Mouse (Mus musculus) forebrain, embryonic 15.5 days (tissue): ENCODE measurements around the gene H60b. TPM values are rescaled to one million over a fixed set of nuclear protein-coding genes. Genes with fewer than 3 reads are reported as not detected.
"Not testable (repeated sequence)": the region's sequence is repeated elsewhere in the genome, so short reads cannot be mapped to it uniquely, and the experiment has no call there.

Source experiments
- ATAC-seq: fragments of 200-750 bp; cut with Nextera tagmentation; replicated peaks from 2 replicates; pipeline ENCODE4 v1.8.0; 2017; ENCODE audit warnings: mild to moderate bottlenecking, moderate TSS enrichment, moderate library complexity
- H3K27ac ChIP-seq: fragments of 300-500 bp; sonication (generic); replicated peaks from 2 replicates; pipeline ENCODE4 v1.5.1; 2015; ENCODE audit warnings: mild to moderate bottlenecking, inconsistent platforms
- H3K27me3 ChIP-seq: fragments of 300-500 bp; sonication (generic); 2 replicates; pipeline ENCODE4 v1.6.1; 2015; ENCODE audit warnings: inconsistent platforms
- H3K36me3 ChIP-seq: fragments of 300-500 bp; sonication (generic); 2 replicates; pipeline ENCODE4 v1.6.1; 2015; ENCODE audit warnings: mild to moderate bottlenecking, inconsistent platforms
- H3K4me1 ChIP-seq: fragments of 300-500 bp; sonication (generic); 2 replicates; pipeline ENCODE4 v1.6.1; 2015; ENCODE audit warnings: inconsistent platforms
- H3K4me2 ChIP-seq: fragments of 300-500 bp; sonication (generic); replicated peaks from 2 replicates; pipeline ENCODE4 v1.6.1; 2015; ENCODE audit warnings: mild to moderate bottlenecking, inconsistent platforms
- H3K4me3 ChIP-seq: fragments of 300-500 bp; sonication (generic); 2 replicates; pipeline ENCODE4 v1.5.1; 2015; ENCODE audit warnings: mild to moderate bottlenecking, inconsistent platforms
- H3K9ac ChIP-seq: fragments of 300-500 bp; sonication (generic); replicated peaks from 2 replicates; pipeline ENCODE4 v1.6.1; 2015; ENCODE audit warnings: mild to moderate bottlenecking, inconsistent platforms
- H3K9me3 ChIP-seq: fragments of 300-500 bp; sonication (generic); 2 replicates; pipeline ENCODE4 v1.6.1; 2016; ENCODE audit warnings: inconsistent platforms
- WGBS: fragments of 180-500 bp; shearing (Covaris S2); methylation state at CpG from one replicate; pipeline ENCODE4 v1.1.7; 2015; ENCODE audit warnings: mixed read lengths; 5-methylcytosine and 5-hydroxymethylcytosine counted together
- polyA plus RNA-seq: library from polyadenylated mRNA; unstranded; fragments of >200 nt; fragmentation: Nextera tagmentation; extraction: Ambion mirVana; gene quantifications from 2 replicates; pipeline ENCODE4 v1.2.1, GENCODE M21; 2015

H60b gene
- polyA plus RNA-seq, 1 experiment from 2014 or later: 0.28 TPM

GRCm38 (mm10) chr10:22270879-22271786 lies 112.7 kb downstream of the H60b start:
- WGBS: 12% methylated on average over 8 of the region's 8 CpGs
- ATAC-seq: peak; percentile 23; the same call in 1 of the 2 replicates
- not testable (repeated sequence) for H3K27ac ChIP-seq

GRCm38 (mm10) chr10:22272914-22273683 lies 114.7 kb downstream of the H60b start:
- H3K36me3 ChIP-seq, H3K27ac ChIP-seq, H3K9me3 ChIP-seq, H3K27me3 ChIP-seq: not testable (repeated sequence)
- under 1% methylated on average over 37 of the region's 37 CpGs for WGBS
- Histone ChIP-seq H3K9ac (peak overlapping the region; percentile 37; the same call in 1 of the 2 replicates), H3K4me3 (peak overlapping the region; percentile 44), H3K4me1 (peaks cover 15% of the 10 kb centered on the region), H3K4me2 (peak overlapping the region; percentile 88)
- peak; percentile 73 for ATAC-seq

More at GRCm38 (mm10) chr10:22270879-22271786, 112.7 kb downstream of the H60b start:
- H3K9ac ChIP-seq, H3K9me3 ChIP-seq, H3K4me3 ChIP-seq, H3K36me3 ChIP-seq, H3K4me2 ChIP-seq, H3K27me3 ChIP-seq: not testable (repeated sequence)
- peaks cover 15% of the 10 kb centered on the region for H3K4me1 ChIP-seq

- H3K4me3 ChIP-seq: peak overlapping the region; percentile 44
- peaks cover 7% of the 10 kb centered on the region; the same call in 1 of the 2 replicates for H3K27me3 ChIP-seq
- H3K4me1 ChIP-seq: peaks cover 15% of the 10 kb centered on the region
- no peaks in the 10 kb centered on the region for H3K9me3 ChIP-seq
- H3K36me3 ChIP-seq: no peaks in the 10 kb centered on the region
- H3K9ac ChIP-seq: 0 out of 2 replicates have a peak overlapping the region, but pooled peaks have one; percentile 13
- WGBS: under 1% methylated on average over 41 of the region's 41 CpGs
- ATAC-seq: peak; percentile 26; the same call in 1 of the 2 replicates
- H3K4me2 ChIP-seq: peak overlapping the region; percentile 88
- no peak overlapping the region for H3K27ac ChIP-seq
Measured at GRCm38 (mm10) chr10:22273684-22274305, 115.4 kb downstream of the H60b start.

- Histone ChIP-seq H3K4me3 (peak overlapping the region; percentile 44), H3K36me3 (no peaks in the 10 kb centered on the region), H3K4me1 (peaks cover 15% of the 10 kb centered on the region), H3K4me2 (peak overlapping the region; percentile 88), H3K27ac (no peak overlapping the region), H3K9me3 (no peaks in the 10 kb centered on the region), H3K9ac (no peak overlapping the region), H3K27me3 (peaks cover 7% of the 10 kb centered on the region; the same call in 1 of the 2 replicates)
- ATAC-seq: no peak
- 7% methylated on average over 19 of the region's 19 CpGs for WGBS
Measured at GRCm38 (mm10) chr10:22274445-22275057, 116.2 kb downstream of the H60b start.

GRCm38 (mm10) chr10:22278468-22278867 lies 120.1 kb downstream of the H60b start:
- not testable (repeated sequence) for H3K9ac ChIP-seq, H3K27ac ChIP-seq, H3K36me3 ChIP-seq, H3K9me3 ChIP-seq, H3K27me3 ChIP-seq, H3K4me2 ChIP-seq, ATAC-seq, H3K4me3 ChIP-seq
- H3K4me1 ChIP-seq: peaks cover 10% of the 10 kb centered on the region
- 90% methylated on average over 2 of the region's 2 CpGs for WGBS

- H3K36me3 ChIP-seq: no peaks in the 10 kb centered on the region
- H3K4me1 ChIP-seq: no peaks in the 10 kb centered on the region
- no peak overlapping the region for H3K27ac ChIP-seq
- no peaks in the 10 kb centered on the region for H3K27me3 ChIP-seq
- ATAC-seq: no peak
- H3K4me3 ChIP-seq: no peak overlapping the region
- 53% methylated on average over 6 of the region's 6 CpGs for WGBS
- H3K9me3 ChIP-seq: no peaks in the 10 kb centered on the region
- H3K4me2 ChIP-seq: no peak overlapping the region
- no peak overlapping the region for H3K9ac ChIP-seq
Measured at GRCm38 (mm10) chr10:22282816-22283215, 124.4 kb downstream of the H60b start.

GRCm38 (mm10) chr10:22295676-22296075 lies 137.3 kb downstream of the H60b start:
- H3K36me3 ChIP-seq: no peaks in the 10 kb centered on the region
- 40% methylated on average over 1 of the region's 1 CpGs for WGBS
- no peak for ATAC-seq

GRCm38 (mm10) chr10:22297033-22297762 lies 138.8 kb downstream of the H60b start:
- Histone ChIP-seq H3K27ac (no peak overlapping the region), H3K4me1 (no peaks in the 10 kb centered on the region), H3K36me3 (no peaks in the 10 kb centered on the region), H3K4me3 (no peak overlapping the region), H3K9me3 (no peaks in the 10 kb centered on the region), H3K27me3 (no peaks in the 10 kb centered on the region), H3K4me2 (no peak overlapping the region), H3K9ac (no peak overlapping the region)
- 82% methylated on average over 5 of the region's 5 CpGs for WGBS
- no peak for ATAC-seq

More at GRCm38 (mm10) chr10:22295676-22296075, 137.3 kb downstream of the H60b start:
- Histone ChIP-seq H3K9ac (no peak overlapping the region), H3K4me2 (no peak overlapping the region), H3K9me3 (no peaks in the 10 kb centered on the region), H3K27ac (no peak overlapping the region), H3K4me1 (no peaks in the 10 kb centered on the region), H3K27me3 (no peaks in the 10 kb centered on the region), H3K4me3 (no peak overlapping the region)

GRCm38 (mm10) chr10:22297766-22298461 lies 139.5 kb downstream of the H60b start:
- 74% methylated on average over 8 of the region's 8 CpGs for WGBS
- no peak for ATAC-seq

GRCm38 (mm10) chr10:22299324-22299723 lies 140.9 kb downstream of the H60b start:
- no peak overlapping the region for H3K27ac ChIP-seq
- no peak for ATAC-seq
- 40% methylated on average over 2 of the region's 2 CpGs for WGBS

More at GRCm38 (mm10) chr10:22297766-22298461, 139.5 kb downstream of the H60b start:
- no peak overlapping the region for H3K27ac ChIP-seq
- H3K9me3 ChIP-seq: no peaks in the 10 kb centered on the region
- no peaks in the 10 kb centered on the region for H3K4me1 ChIP-seq
- H3K9ac ChIP-seq: no peak overlapping the region
- H3K4me2 ChIP-seq: no peak overlapping the region
- H3K4me3 ChIP-seq: no peak overlapping the region
- H3K27me3 ChIP-seq: no peaks in the 10 kb centered on the region
- H3K36me3 ChIP-seq: no peaks in the 10 kb centered on the region

More at GRCm38 (mm10) chr10:22299324-22299723, 140.9 kb downstream of the H60b start:
- Histone ChIP-seq H3K9me3 (no peaks in the 10 kb centered on the region), H3K4me1 (no peaks in the 10 kb centered on the region), H3K4me2 (no peak overlapping the region), H3K9ac (no peak overlapping the region), H3K4me3 (no peak overlapping the region), H3K36me3 (no peaks in the 10 kb centered on the region), H3K27me3 (no peaks in the 10 kb centered on the region)
